Mouse (Mus musculus) ES-E14 (cell line): ENCODE data around the gene Asic3.

ENCODE experiments used
- HCFC1 ChIP-seq: IDR thresholded peaks from 2 replicates; pipeline ENCODE4 v1.6.1; 2012; ENCODE audit warnings: low read length, inconsistent platforms, borderline replicate concordance; ENCODE audit not compliant: insufficient read depth
- ZC3H11A ChIP-seq: IDR thresholded peaks from 2 replicates; pipeline ENCODE4 v1.6.1; 2012; ENCODE audit warnings: low read depth, mild to moderate bottlenecking, inconsistent platforms, low read length, borderline replicate concordance

- no peak for TF ChIP-seq HCFC1
- TF ChIP-seq ZC3H11A, result no peak
Measured at GRCm38 (mm10) chr5:24401969-24402368, 11.2 kb upstream of the Asic3 start.
